Mouse (Mus musculus) heart, postnatal 0 days (tissue): ENCODE measurements around the gene Sema6d.

Experiments used
- CTCF ChIP-seq: IDR thresholded peaks from 2 replicates; pipeline ENCODE4 v1.5.1; 2016; ENCODE audit warnings: antibody characterized with exemption, control low read depth, low read depth
- EP300 ChIP-seq: IDR thresholded peaks from 2 replicates; pipeline ENCODE4 v1.6.1; 2016; ENCODE audit warnings: antibody characterized with exemption, low read depth

GRCm38 (mm10) chr2:124404631-124405562 lies 315.1 kb downstream of the Sema6d start:
- TF ChIP-seq EP300 (no peak), CTCF (no peak)
